Mouse (Mus musculus): ENCODE measurements around the gene F11r.

DNA sequence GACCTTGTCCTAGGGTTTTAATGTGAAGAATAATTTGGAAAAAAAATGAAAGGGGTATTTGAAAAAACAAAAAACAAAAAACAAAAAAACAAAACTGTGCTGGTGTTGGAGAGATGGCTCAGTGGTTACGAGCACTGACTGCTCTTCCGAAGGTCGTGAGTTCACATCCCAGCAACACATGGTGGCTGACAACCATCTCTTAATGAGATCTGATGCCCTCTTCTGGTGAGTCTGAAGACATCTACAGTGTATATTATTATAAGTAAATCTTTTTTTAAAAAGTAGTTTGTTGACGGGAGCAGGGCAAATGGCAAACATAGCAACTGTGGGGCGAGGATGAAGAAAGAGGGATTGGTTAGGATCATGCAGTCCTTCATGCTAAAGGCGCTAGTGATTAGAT is 58.0 kb downstream of the F11r start:
- TF ChIP-seq NANOG (IDR thresholded peaks at IDR 0.05; ENCODE audit: borderline replicate concordance, low read length) = no peak
- no peak for TF ChIP-seq CTCF (conservative IDR thresholded peaks at IDR 0.05; ENCODE audit: low read length)
